Comparison of ENCODE assay signal across 8 mouse cellular contexts in genomic region chr2:39226019-39226640, GRCm38 (mm10). TPM values are rescaled to one million over a fixed set of nuclear protein-coding genes. Genes with fewer than 3 reads are reported as not detected.
DNase-seq lines count a peak whose midpoint lies in the region; ATAC-seq and TF ChIP-seq lines count a peak whose summit lies in the region.

Gene Ppp6c, minus strand, starts transcription at chr2:39226451.

- peaks cover 14% of the 10 kb centered on the region for H3K4me1 ChIP-seq in heart, embryonic 12.5 days (replicated peaks)
- H3K4me1 ChIP-seq in kidney, postnatal 0 days (replicated peaks; ENCODE audit: insufficient read depth, low read length), result 0 out of 2 replicates have a peak, but pooled peaks cover 5% of the 10 kb centered on the region
- peaks cover 13% of the 10 kb centered on the region for H3K4me1 ChIP-seq in liver, embryonic 11.5 days (replicated peaks; ENCODE audit: control insufficient read depth, insufficient read depth, low read length)
- H3K4me1 ChIP-seq in stomach, embryonic 14.5 days (ENCODE audit: control insufficient read depth, insufficient read depth, low read length), result peaks cover 7% of the 10 kb centered on the region; the same call in 1 of the 2 replicates

- no peak for TF ChIP-seq CTCF in kidney, postnatal 0 days (IDR thresholded peaks at IDR 0.05; ENCODE audit: low read depth)

- H3K27me3 ChIP-seq in heart, embryonic 12.5 days (replicated peaks), result no peaks in the 10 kb centered on the region
- H3K27me3 ChIP-seq in kidney, postnatal 0 days (ENCODE audit: insufficient read depth, low read length), result no peaks in the 10 kb centered on the region
- H3K27me3 ChIP-seq in liver, embryonic 11.5 days (replicated peaks; ENCODE audit: control insufficient read depth, insufficient read depth, low read length), result no peaks in the 10 kb centered on the region
- H3K27me3 ChIP-seq in stomach, embryonic 14.5 days (ENCODE audit: control insufficient read depth, insufficient read depth, low read length), result no peaks in the 10 kb centered on the region

- ATAC-seq in erythroid progenitor cell, adult 5-6 weeks (replicated peaks; ENCODE audit: low FRiP score, poor library complexity, severe bottlenecking), result peak; percentile 92
- ATAC-seq in heart, embryonic 12.5 days (ENCODE audit: insufficient number of reproducible peaks, low FRiP score), result peak; percentile 97
- peak; percentile 99 for ATAC-seq in kidney, postnatal 0 days (replicated peaks; ENCODE audit: low FRiP score, low read depth)
- peak; percentile 96 for ATAC-seq in liver, embryonic 11.5 days (replicated peaks; ENCODE audit: low FRiP score)
- peak; percentile 98 for ATAC-seq in stomach, embryonic 14.5 days (ENCODE audit: insufficient number of reproducible peaks, insufficient read depth, low FRiP score, low read depth)

- DNase-seq in CD4-positive helper T cell, adult 2 months (ENCODE audit: low read depth, low spot score), result peak; percentile 97
- peak; percentile 97 for DNase-seq in brain, embryonic 18.5 days (ENCODE audit: low read depth, low spot score)
- DNase-seq in kidney, postnatal 0 days (ENCODE audit: low spot score), result peak; percentile 99
- DNase-seq in liver, embryonic 11.5 days (ENCODE audit: low spot score), result peak; percentile 87
- peak; percentile 95 for DNase-seq in naive thymus-derived CD4-positive, alpha-beta T cell, adult 2 months (ENCODE audit: low read depth)

- no peaks in the 10 kb centered on the region for H3K9me3 ChIP-seq in heart, embryonic 12.5 days (replicated peaks)
- no peaks in the 10 kb centered on the region for H3K9me3 ChIP-seq in kidney, postnatal 0 days (replicated peaks; ENCODE audit: low read length)
- no peaks in the 10 kb centered on the region for H3K9me3 ChIP-seq in liver, embryonic 11.5 days (ENCODE audit: control insufficient read depth, low read length)
- no peaks in the 10 kb centered on the region for H3K9me3 ChIP-seq in stomach, embryonic 14.5 days (ENCODE audit: control insufficient read depth, low read depth, low read length)

- H3K36me3 ChIP-seq in heart, embryonic 12.5 days, result no peaks in the 10 kb centered on the region
- no peaks in the 10 kb centered on the region for H3K36me3 ChIP-seq in kidney, postnatal 0 days (ENCODE audit: insufficient read depth, low read length)
- no peaks in the 10 kb centered on the region for H3K36me3 ChIP-seq in liver, embryonic 11.5 days (ENCODE audit: control insufficient read depth, insufficient read depth, low read length)
- no peaks in the 10 kb centered on the region for H3K36me3 ChIP-seq in stomach, embryonic 14.5 days (ENCODE audit: control insufficient read depth, insufficient read depth, low read length)

- peak within 1 kb of the TSS; percentile 76 for H3K4me2 ChIP-seq in heart, embryonic 12.5 days
- peak within 1 kb of the TSS; percentile 66 for H3K4me2 ChIP-seq in kidney, postnatal 0 days (ENCODE audit: low read length)
- peak within 1 kb of the TSS; percentile 71 for H3K4me2 ChIP-seq in liver, embryonic 11.5 days
- peak within 1 kb of the TSS; percentile 59 for H3K4me2 ChIP-seq in stomach, embryonic 14.5 days (replicated peaks; ENCODE audit: low read depth, low read length)

- peak within 1 kb of the TSS; percentile 95 for H3K9ac ChIP-seq in heart, embryonic 12.5 days
- peak within 1 kb of the TSS; percentile 84 for H3K9ac ChIP-seq in kidney, postnatal 0 days (ENCODE audit: low read depth, low read length)
- H3K9ac ChIP-seq in liver, embryonic 11.5 days (ENCODE audit: low read depth, low read length), result peak within 1 kb of the TSS; percentile 89
- peak within 1 kb of the TSS; percentile 82 for H3K9ac ChIP-seq in stomach, embryonic 14.5 days (replicated peaks; ENCODE audit: low read depth, low read length)

- H3K4me3 ChIP-seq in heart, embryonic 12.5 days, result peak within 1 kb of the TSS; percentile 88
- H3K4me3 ChIP-seq in kidney, postnatal 0 days (replicated peaks; ENCODE audit: low read depth, low read length), result peak within 1 kb of the TSS; percentile 88
- peak within 1 kb of the TSS; percentile 77 for H3K4me3 ChIP-seq in liver, embryonic 11.5 days (ENCODE audit: low read depth, low read length)
- peak within 1 kb of the TSS; percentile 68 for H3K4me3 ChIP-seq in stomach, embryonic 14.5 days (ENCODE audit: low read depth, low read length)

- under 1% methylated on average over 56 of the region's 56 CpGs for WGBS in heart, embryonic 12.5 days
- under 1% methylated on average over 56 of the region's 56 CpGs for WGBS in kidney, postnatal 0 days
- under 1% methylated on average over 54 of the region's 56 CpGs for WGBS in liver, embryonic 11.5 days
- under 1% methylated on average over 52 of the region's 56 CpGs for WGBS in stomach, embryonic 14.5 days

- H3K27ac ChIP-seq in heart, embryonic 12.5 days (ENCODE audit: poor library complexity, severe bottlenecking), result peak within 1 kb of the TSS; percentile 88
- peak within 1 kb of the TSS; percentile 97 for H3K27ac ChIP-seq in kidney, postnatal 0 days
- H3K27ac ChIP-seq in liver, embryonic 11.5 days (ENCODE audit: low read depth, low read length), result peak within 1 kb of the TSS; percentile 94
- H3K27ac ChIP-seq in stomach, embryonic 14.5 days (ENCODE audit: low read length), result peak within 1 kb of the TSS; percentile 93

RNA-seq across cellular contexts. Expression of gene Ppp6c, which starts in this region (rescaled TPM):
- 66.3 and 69.2 TPM in 2 replicates for total RNA-seq in erythroid progenitor cell, adult 5-6 weeks (2015; ENCODE audit: low replicate concordance)
- 46.3 and 68.7 TPM in 2 replicates for total RNA-seq in erythroid progenitor cell, adult 5-6 weeks (2017; ENCODE audit: low replicate concordance)
- polyA plus RNA-seq in heart, embryonic 12.5 days (2016; fragmentation: Nextera tagmentation; extraction: Ambion mirVana), result 55.3 and 55.9 TPM in 2 replicates
- polyA plus RNA-seq in kidney, postnatal 0 days (2015; fragmentation: Nextera tagmentation; extraction: Ambion mirVana), result 76.8 and 81.1 TPM in 2 replicates
- 82.7 and 89.4 TPM in 2 replicates for polyA plus RNA-seq in liver, embryonic 11.5 days (2014; fragmentation: Nextera tagmentation; extraction: Ambion mirVana)
- 70.4 and 82.7 TPM in 2 replicates for polyA plus RNA-seq in stomach, embryonic 14.5 days (2014; fragmentation: Nextera tagmentation; extraction: Ambion mirVana)

Comparison
In these comparisons a context has a peak if more than half of its experiments do, and no peak if none do; other contexts are left out.
1. Peak in every context shown above with its lines: DNase-seq, ATAC-seq, H3K4me3 ChIP-seq and H3K27ac ChIP-seq.